Mouse (Mus musculus) CH12.LX (cell line): Measurements from ENCODE around the gene Map7.

Source experiments
- CHD1 ChIP-seq: IDR thresholded peaks from 2 replicates; pipeline ENCODE4 v1.6.1; 2012; ENCODE audit warnings: low read depth, low read length, improper control_type of control experiment, inconsistent platforms
- CTCF ChIP-seq, 2 experiments: IDR thresholded peaks in 1 of 2; conservative IDR thresholded peaks in 1 of 2; 2 replicates each; pipeline ENCODE4 v1.5.1; 2011 to 2012; ENCODE audit warnings: low read depth in 2 of 2, low read length in 2 of 2, improper control_type of control experiment in 1 of 2, inconsistent platforms in 1 of 2, mild to moderate bottlenecking in 1 of 2, moderate library complexity in 1 of 2
- EP300 ChIP-seq: IDR thresholded peaks from 2 replicates; pipeline ENCODE4 v1.6.1; 2011; ENCODE audit warnings: low read length, improper control_type of control experiment
- HCFC1 ChIP-seq: IDR thresholded peaks from 2 replicates; pipeline ENCODE4 v1.6.1; 2012; ENCODE audit warnings: low read depth, mild to moderate bottlenecking, inconsistent platforms, low read length, improper control_type of control experiment
- MAFK ChIP-seq: IDR thresholded peaks from 2 replicates; pipeline ENCODE4 v1.6.1; 2011; ENCODE audit warnings: low read length, improper control_type of control experiment; ENCODE audit not compliant: insufficient replicate concordance
- MAX ChIP-seq: IDR thresholded peaks from 2 replicates; pipeline ENCODE4 v1.6.1; 2011; ENCODE audit warnings: low read length, improper control_type of control experiment
- MAZ ChIP-seq: IDR thresholded peaks from 2 replicates; pipeline ENCODE4 v1.6.1; 2012; ENCODE audit warnings: low read depth, mild to moderate bottlenecking, inconsistent platforms, low read length, improper control_type of control experiment, moderate library complexity
- MEF2A ChIP-seq: IDR thresholded peaks from 2 replicates; pipeline ENCODE4 v1.6.1; 2014; ENCODE audit warnings: low read depth, mild to moderate bottlenecking, inconsistent platforms, low read length, improper control_type of control experiment, borderline replicate concordance
- NELFE ChIP-seq: IDR thresholded peaks from 2 replicates; pipeline ENCODE4 v1.6.1; 2011; ENCODE audit warnings: low read depth, low read length, improper control_type of control experiment
- POLR2A ChIP-seq: IDR thresholded peaks from 2 replicates; pipeline ENCODE4 v1.6.1; 2011; ENCODE audit warnings: low read depth, mild to moderate bottlenecking, improper control_type of control experiment, low read length
- RCOR1 ChIP-seq: conservative IDR thresholded peaks from 2 replicates; pipeline ENCODE4 v1.6.1; 2012; ENCODE audit warnings: low read depth, mild to moderate bottlenecking, inconsistent platforms, low read length, improper control_type of control experiment
- SMC3 ChIP-seq: IDR thresholded peaks from 2 replicates; pipeline ENCODE4 v1.6.1; 2011; ENCODE audit warnings: low read depth, low read length, improper control_type of control experiment
- USF1 ChIP-seq: IDR thresholded peaks from 2 replicates; pipeline ENCODE4 v1.6.1; 2014; ENCODE audit warnings: low read depth, mild to moderate bottlenecking, inconsistent platforms, low read length, improper control_type of control experiment
- ZKSCAN1 ChIP-seq: IDR thresholded peaks from 2 replicates; pipeline ENCODE4 v1.6.1; 2012; ENCODE audit warnings: low read depth, inconsistent platforms, low read length, improper control_type of control experiment, borderline replicate concordance

- TF ChIP-seq MAFK (no peak), MEF2A (no peak), EP300 (no peak), CTCF (conservative IDR thresholded peaks at IDR 0.05 in 1 of 2, IDR thresholded peaks at IDR 0.05 in 1 of 2; ENCODE audit: low read depth in 2 of 2, low read length in 2 of 2) (no peak), USF1 (no peak), POLR2A (no peak), SMC3 (no peak), NELFE (no peak), MAX (no peak), HCFC1 (no peak), MAZ (no peak), ZKSCAN1 (no peak), CHD1 (no peak), RCOR1 (no peak)
Observed at GRCm38 (mm10) chr10:20112026-20112973, 36.0 kb upstream of the Map7 start.
